Mouse (Mus musculus): Measurements from ENCODE around the gene Rsrc1.

Gene Rsrc1

GRCm38 (mm10) chr3:67284039-67284438 is 302.8 kb downstream of the Rsrc1 start:
- no peak for DNase-seq

GRCm38 (mm10) chr3:67284848-67285247 is 303.7 kb downstream of the Rsrc1 start:
- peak in 1 of 2 experiments; percentile 2 for DNase-seq

GRCm38 (mm10) chr3:67288664-67289063 is 307.5 kb downstream of the Rsrc1 start:
- DNase-seq: no peak

GRCm38 (mm10) chr3:67289482-67289881 is 308.3 kb downstream of the Rsrc1 start:
- no peak for DNase-seq

- DNase-seq: no peak
Measured at GRCm38 (mm10) chr3:67308725-67309124, 327.5 kb downstream of the Rsrc1 start.

- DNase-seq: no peak
Measured at GRCm38 (mm10) chr3:67309644-67310311, 328.6 kb downstream of the Rsrc1 start.

GRCm38 (mm10) chr3:67311436-67311835 is 330.2 kb downstream of the Rsrc1 start:
- no peak for DNase-seq

GRCm38 (mm10) chr3:67322422-67322821 is 341.2 kb downstream of the Rsrc1 start:
- DNase-seq: no peak

GRCm38 (mm10) chr3:67339558-67339957 is 358.4 kb downstream of the Rsrc1 start:
- no peak for DNase-seq

- DNase-seq: no peak
Measured at GRCm38 (mm10) chr3:67340921-67341320, 359.7 kb downstream of the Rsrc1 start.

GRCm38 (mm10) chr3:67343004-67343662 is 361.9 kb downstream of the Rsrc1 start:
- DNase-seq: peak; percentile 6 to 7

GRCm38 (mm10) chr3:67344599-67344998 is 363.4 kb downstream of the Rsrc1 start:
- DNase-seq: peak; percentile 58 to 63

- no peak for DNase-seq
Measured at GRCm38 (mm10) chr3:67346674-67347073, 365.5 kb downstream of the Rsrc1 start.

GRCm38 (mm10) chr3:67351406-67352127 is 370.4 kb downstream of the Rsrc1 start:
- no peak for DNase-seq

GRCm38 (mm10) chr3:67352128-67352762 is 371.1 kb downstream of the Rsrc1 start:
- DNase-seq: peak; percentile 42 to 46

GRCm38 (mm10) chr3:67352763-67353149 is 371.6 kb downstream of the Rsrc1 start:
- DNase-seq: no peak

GRCm38 (mm10) chr3:67358376-67358775 is 377.2 kb downstream of the Rsrc1 start:
- DNase-seq: no peak

GRCm38 (mm10) chr3:67366087-67366892 is 385.1 kb downstream of the Rsrc1 start:
- no peak for DNase-seq

- no peak for DNase-seq
Measured at GRCm38 (mm10) chr3:67367481-67367880, 386.3 kb downstream of the Rsrc1 start.

GRCm38 (mm10) chr3:67369407-67370079 is 388.4 kb downstream of the Rsrc1 start:
- DNase-seq: no peak

- DNase-seq: no peak
Measured at GRCm38 (mm10) chr3:67372194-67372593, 391.0 kb downstream of the Rsrc1 start.

- DNase-seq: no peak
Measured at GRCm38 (mm10) chr3:67372781-67373180, 391.6 kb downstream of the Rsrc1 start.

Data from kidney, postnatal 4 days (tissue).